Mouse (Mus musculus): ENCODE results near the gene Vill.

The Vill gene

DNA sequence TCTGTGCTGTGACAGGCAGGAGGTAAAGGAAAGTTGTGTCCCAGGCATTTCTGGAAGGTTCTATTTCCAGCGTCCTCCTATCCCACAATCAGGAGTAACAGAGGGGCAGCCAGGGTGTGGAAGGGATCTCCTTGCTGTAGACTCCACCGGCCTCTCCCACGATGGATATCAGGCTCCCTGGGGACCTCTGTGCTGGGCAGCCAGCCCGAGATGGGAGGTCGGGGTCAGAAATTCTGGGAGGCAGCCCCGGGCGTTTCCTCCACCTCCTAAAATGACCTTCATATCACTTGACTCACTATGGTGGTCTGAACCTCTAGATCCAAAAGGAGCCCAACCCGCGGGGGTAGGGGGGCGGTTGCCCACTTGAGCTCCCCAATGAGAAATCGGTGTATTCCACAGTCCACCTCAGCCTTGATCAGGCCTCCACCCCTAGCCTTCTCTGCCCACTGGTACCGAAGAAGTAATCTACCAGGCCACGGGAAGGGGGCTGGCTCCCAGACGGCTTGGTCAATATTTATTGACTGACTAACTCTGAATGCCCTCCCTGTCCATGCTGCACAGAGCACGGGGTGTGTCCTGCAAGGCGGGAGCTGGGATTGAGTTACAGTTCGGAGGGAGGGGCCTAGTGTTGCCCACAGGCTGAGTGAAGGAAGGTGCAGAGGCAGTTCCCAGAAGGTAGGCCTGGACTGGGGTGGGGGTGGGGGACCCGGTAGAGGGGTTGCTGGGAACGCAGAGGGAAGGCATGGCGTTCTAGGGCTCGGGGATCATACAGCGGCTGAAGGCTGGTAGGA lies at the start of gene Vill:
Gene Vill, plus strand, starts transcription at position 625 of the 791 bp plus-strand sequence.
- DNase-seq (ENCODE audit: low spot score in 2 of 2), result peak in 1 of 2 experiments; percentile 74

- DNase-seq (ENCODE audit: low spot score in 2 of 2), result no peak
Measured at GRCm38 (mm10) chr9:119003990-119004702, 48.4 kb upstream of the Vill start.

- no peak for DNase-seq (ENCODE audit: low spot score in 2 of 2)
Measured at GRCm38 (mm10) chr9:119004703-119005076, 47.9 kb upstream of the Vill start.

DNA sequence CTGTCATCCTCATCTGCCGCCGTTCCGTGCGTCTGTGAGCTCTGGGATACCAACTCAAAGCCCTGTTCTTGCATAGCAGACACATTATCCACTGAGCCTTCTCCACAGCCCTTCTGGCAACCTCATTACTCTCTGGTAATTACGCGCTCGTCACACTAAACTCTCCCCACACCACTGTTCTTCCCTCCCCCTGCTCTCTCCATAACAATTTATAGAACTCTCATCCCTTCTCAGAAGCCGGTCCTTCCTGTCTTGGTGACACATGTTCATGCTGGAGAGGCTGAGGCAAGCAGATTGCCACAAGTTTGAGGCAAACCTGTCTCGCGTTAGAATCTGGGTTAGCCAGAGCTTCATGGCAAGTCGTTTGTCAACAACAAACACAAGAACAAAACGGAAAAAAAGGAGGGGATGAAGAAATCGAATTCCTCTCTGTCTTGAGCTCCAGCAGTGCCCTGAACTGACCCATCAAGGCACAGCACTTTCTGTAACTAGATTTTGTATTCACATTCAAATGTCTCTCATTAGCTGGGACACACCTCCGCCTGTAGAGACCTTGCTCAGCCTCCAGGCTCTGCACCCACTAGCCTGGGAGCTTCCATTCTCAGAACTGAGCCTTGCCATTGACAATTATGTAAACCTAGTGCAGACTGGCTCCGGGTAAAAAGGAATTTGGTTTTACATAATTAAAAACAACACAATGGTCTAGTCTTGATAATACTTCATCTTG lies 47.1 kb upstream of the Vill start:
- no peak for DNase-seq (ENCODE audit: low spot score in 2 of 2)

DNA sequence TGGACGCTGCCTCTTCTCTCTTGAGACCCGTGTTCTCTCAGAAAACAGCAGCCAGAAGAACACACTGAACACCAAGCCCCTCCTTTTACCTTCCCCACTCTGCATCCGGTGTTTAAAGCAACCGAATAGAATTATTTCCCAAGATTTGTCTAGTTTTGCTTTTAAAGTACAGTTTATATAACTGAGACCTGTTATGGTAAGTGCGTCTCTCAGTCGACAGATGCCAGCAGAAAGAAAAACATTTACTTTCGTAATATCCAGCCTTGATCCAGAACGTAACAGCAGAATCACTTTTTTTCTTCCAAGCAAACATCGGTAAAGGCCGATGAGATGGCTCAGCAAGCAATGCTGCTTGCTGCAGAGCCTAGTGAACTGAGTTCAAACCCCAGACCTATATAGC lies 45.3 kb upstream of the Vill start:
- DNase-seq (ENCODE audit: low spot score in 2 of 2), result no peak

- DNase-seq (ENCODE audit: low spot score in 2 of 2), result no peak
Measured at GRCm38 (mm10) chr9:119008871-119009270, 43.7 kb upstream of the Vill start.

DNA sequence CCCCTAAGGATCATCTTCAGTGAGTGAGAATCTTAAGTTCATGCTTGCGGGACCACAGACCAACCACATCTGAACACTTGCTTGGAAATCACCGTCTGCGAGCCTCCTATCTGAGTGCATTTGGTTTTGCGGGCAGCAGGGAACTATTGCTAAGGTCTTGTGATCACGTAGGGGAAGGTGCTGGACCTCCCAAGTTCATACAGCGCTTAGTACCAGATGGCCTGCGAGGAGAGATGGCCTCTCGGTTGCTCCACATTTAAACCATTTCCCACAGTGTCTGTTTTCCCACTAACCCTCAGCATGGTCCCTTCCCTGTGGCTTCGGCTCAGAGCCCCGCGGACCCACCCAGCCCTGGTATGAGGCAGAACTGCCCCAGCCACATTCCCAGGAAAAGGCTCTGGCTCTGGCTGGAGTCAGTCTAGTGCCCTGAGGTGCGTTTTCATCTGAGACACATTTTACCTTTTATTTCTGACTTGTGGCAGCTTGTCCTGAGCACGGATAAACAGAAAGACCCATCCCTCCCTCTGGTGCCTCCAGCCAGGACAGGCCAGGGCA lies 42.3 kb upstream of the Vill start:
- peak; percentile 49 to 62 for DNase-seq (ENCODE audit: low spot score in 2 of 2)

- no peak for DNase-seq (ENCODE audit: low spot score in 2 of 2)
Measured at GRCm38 (mm10) chr9:119016785-119017507, 35.6 kb upstream of the Vill start.

DNA sequence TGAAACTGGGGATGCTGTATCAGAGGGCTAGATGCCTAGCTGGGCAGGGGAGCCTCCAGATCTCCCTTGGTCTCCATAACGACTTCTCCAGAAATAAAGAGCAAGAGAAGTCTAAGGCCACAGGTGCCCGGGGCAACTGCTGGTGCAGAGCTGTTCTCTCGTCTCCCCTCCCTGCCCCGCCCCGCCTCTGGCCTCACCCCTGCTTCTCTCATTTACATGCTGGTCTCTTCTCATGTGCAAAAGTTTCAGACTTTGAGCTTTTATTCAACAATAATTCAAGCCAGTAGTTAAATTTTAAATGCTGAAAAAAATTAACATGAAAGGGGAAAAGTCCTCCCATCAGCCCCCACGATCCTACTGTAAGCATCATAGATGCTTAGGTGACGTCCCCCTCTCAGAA lies 30.8 kb upstream of the Vill start:
- DNase-seq (ENCODE audit: low spot score in 2 of 2), result no peak

DNA sequence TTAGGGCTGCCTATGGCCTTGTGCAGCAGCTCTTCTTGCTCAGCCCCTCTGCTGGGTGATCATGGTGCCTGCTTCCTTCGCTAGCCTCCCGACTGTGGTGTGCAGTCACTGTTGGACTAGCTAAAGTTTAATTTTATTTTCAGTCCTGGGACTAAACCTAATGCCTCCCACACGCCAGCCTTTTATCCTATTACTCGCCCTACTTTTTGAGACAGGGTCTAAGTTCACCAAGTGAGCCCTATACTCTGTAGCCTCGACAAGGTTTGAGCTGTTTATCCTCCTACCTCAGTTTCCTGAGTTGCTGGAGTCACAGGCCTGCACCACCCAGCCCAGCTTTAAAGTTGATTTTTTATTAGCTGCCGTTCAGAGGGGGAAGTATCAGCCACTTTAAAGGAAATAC lies 27.3 kb upstream of the Vill start:
- no peak for DNase-seq (ENCODE audit: low spot score in 2 of 2)

GRCm38 (mm10) chr9:119025832-119026331 lies 26.7 kb upstream of the Vill start:
- no peak for DNase-seq (ENCODE audit: low spot score in 2 of 2)

DNA sequence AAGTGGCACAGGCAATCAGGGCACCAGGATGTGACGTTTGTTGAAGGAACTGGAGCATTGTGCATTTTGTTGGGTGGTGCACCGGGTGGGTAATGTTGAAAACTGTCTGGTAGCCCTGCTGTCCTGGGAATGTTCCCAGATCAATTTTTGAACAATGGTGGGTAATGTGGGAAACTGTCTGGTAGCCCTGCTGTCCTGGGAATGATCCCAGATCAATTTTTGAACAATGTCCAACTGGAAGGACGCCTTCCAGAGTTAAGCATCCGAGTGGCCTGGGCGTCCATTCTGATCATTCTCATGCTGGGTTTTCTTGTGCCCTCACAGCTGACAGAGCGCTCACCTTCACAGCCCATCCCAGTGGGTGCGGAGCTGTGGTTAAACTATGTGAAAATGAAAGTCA lies 25.2 kb upstream of the Vill start:
- DNase-seq (ENCODE audit: low spot score in 2 of 2), result no peak

DNA sequence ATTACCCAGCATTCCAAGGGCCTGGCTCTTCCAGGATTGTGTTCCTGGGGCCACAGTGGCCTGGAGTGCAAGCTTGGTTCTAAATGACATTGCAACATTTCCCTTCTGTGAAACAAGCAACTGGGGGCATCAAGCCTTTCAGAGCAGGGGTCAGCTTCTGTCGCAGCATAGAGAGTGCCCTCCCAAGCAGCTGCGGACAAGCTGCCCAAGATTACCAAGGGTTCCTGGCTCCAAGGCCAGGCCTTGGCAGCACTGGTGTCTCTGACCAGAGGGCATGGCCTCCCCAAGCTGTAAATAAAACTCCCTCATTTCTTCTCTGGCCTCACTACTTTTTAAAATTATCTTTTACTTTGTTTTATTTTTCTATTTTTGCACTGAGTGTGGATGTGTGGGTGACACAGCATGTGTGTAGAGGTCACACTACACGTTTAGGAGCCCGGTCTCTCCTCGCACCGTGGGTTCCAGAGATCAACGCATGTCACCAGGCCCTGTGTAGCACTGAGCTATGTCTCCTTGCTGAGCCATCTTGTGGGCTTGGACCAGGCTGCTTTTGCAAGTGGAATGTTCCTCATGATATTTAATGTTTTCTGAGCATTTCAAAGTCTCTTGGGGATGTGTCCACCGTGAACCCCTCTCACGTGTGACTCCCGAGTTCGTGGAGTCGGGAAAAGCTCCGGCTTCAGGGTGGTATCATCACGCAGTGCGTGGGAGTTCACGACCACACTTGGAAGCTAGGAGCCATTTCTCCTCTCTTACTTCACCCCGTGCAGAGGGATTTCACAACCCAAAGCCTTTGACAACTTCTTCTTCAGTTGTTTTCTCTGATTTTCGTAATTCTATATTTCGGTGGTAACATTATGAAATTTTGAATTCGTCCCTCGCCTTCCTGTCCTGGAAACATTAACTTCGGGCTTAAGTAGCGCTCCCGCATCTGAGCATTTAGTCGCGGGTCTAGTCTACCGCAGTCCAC lies 24.1 kb upstream of the Vill start:
- no peak for DNase-seq (ENCODE audit: low spot score in 2 of 2)

DNA sequence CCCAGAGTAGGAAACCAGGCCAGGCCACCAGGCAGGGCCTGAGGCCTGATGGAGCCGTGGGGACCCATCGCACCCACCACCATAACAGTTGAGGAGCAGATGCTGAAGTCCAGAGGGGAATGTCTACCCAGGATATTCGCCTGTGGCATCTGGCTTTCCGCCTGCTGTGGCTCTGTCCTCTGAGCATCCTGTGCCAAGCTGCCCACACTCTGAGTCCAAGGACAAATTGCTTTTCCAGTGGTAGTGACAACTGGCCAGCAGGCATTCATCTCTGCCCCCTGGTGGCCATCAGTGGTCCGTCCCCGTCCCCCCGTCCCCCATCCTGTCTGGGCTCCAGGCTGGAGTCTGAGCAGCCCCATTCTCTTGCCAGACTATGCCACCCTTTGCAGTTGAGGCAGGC lies 23.0 kb upstream of the Vill start:
- DNase-seq (ENCODE audit: low spot score in 2 of 2), result no peak

GRCm38 (mm10) chr9:119031038-119031437 lies 21.5 kb upstream of the Vill start:
- no peak for DNase-seq (ENCODE audit: low spot score in 2 of 2)

DNA sequence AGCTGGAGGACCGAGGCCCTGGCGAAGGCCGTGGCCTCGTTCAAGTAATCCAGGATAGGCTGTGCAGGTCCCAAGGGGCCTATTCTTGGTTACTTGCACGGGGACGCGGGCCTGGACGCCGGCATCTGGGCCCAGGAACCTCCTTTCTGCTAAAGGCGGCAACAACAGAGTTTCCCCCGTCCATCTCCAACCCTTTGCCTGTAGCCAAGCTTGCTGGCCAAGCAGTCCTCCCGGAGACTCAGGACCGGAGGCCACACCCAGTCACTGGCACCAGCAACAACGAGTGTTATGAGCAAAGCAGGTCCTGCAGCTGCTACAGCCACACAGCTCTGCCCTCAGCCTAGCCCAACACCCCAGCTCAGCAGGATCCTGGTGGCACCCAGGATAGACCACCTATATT lies 20.8 kb upstream of the Vill start:
- peak in 1 of 2 experiments; percentile 62 for DNase-seq (ENCODE audit: low spot score in 2 of 2)

GRCm38 (mm10) chr9:119032538-119032937 lies 20.0 kb upstream of the Vill start:
- no peak for DNase-seq (ENCODE audit: low spot score in 2 of 2)

DNA sequence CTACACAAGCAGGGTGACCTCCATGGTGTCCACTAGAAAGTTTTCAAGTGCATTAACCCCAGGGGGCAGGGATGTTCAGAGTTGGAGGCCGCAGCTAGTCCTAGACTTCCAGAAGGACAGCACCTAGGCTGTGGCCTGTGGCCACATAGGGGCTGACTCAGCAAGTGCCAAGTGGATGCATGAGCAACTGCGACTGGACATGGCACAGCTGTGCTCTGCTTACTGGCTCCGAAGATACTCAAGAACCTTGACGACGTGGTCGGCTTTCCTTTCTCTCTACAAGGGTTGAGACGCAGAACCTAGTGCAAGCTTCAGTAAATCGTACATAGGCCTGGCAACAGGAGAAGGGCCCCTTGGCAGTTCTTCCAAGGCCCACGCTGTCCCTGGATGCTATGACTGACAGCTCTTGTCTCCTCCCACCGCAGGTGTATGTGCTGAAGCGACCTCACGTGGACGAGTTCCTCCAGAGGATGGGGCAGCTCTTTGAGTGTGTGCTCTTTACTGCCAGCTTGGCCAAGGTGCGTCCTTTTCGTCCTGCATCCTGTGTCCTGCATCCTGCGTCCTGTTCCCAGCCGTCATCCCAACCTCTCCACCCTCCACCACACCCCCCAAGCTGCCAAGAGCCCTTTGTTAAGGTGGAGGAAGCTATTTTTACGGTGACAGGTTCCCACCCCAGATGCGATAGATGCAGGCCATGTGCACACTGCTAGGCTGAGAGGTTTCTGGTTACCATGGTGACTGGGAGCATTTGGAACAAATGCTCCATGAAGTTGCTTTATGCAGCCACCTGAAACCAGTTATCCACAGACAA lies 19.3 kb upstream of the Vill start:
- DNase-seq (ENCODE audit: low spot score in 2 of 2), result no peak

- DNase-seq (ENCODE audit: low spot score in 2 of 2), result no peak
Measured at GRCm38 (mm10) chr9:119034069-119034468, 18.5 kb upstream of the Vill start.
